Mouse (Mus musculus) heart, postnatal 4 days (tissue): ENCODE measurements around the gene Nlgn3. TPM values are rescaled to one million over a fixed set of nuclear protein-coding genes. Genes with fewer than 3 reads are reported as not detected.

Experiments used
- DNase-seq: peaks from one replicate; pipeline ENCODE4 v3.0.0; 2021
- total RNA-seq, 2 experiments: library from RNA; stranded (reverse); gene quantifications; 2 replicates each; pipeline ENCODE4 v1.2.3; 2021

Gene Nlgn3
- 1 to 10 TPM; 1.6 to 2.7 TPM for total RNA-seq

DNA sequence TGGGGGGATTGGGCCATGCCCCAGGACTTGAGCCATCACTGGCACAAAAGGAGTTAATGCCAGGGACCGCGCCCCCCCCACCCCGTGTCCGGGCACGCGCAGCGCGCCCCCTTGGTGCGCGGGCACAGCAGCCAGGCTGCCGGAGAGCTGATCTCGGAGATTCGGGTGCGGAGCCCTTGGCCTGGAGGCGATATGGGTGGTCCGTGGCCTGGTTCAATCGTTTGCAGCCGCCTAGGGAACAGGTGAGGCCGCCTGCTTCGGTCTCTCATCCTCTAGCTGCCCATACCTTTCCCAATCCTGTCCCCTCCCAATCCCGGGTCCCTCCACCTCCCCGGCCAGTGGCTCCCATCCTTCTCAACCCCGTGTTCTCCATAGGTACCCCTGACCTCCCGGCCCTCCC lies at the start of gene Nlgn3:
Gene Nlgn3 (plus strand): TSS at position 114 of the 400 bp plus-strand sequence.
- no peak for DNase-seq

DNA sequence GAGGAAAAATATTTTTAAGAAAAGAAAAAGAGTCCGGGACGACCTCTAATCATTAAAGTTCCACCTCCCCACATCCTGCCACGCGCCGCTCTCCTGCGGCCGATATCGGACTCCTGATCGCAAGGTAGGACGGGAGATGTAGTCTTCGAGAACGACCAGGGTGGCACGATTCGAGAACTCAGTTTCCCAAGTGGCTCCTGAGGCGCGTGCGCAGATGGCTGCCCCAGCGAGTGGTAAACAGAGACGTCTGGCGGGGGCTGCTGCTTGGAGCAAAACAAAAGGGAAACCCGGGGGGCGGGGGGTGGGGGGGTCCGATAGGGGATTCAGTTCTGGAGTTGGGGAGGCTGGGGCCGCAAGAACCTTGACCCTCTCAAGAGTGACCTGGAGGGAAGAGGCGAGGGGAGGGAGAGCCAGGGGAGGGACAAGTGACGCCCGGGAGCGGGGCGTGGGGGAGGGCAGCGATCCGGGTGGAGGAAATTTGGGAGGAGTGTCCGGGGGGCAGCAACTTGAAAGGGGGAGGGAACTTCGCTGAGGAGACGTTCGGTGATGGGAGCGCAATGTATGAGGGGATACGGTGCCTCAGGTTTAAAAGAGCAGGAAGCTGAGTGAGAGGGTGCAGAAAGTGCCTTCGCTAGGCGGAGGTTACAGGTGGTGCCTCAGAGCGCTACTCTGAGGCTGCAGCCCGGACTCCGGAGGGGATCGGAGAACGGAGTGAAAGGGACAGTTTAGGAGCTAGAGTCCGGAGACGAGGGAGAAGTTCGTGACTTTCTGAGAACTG lies 44.8 kb upstream of the Nlgn3 start, which contains the start of gene Foxo4:
Gene Foxo4 (plus strand): TSS at position 577 of the 778 bp plus-strand sequence.
- peak; percentile 87 for DNase-seq

DNA sequence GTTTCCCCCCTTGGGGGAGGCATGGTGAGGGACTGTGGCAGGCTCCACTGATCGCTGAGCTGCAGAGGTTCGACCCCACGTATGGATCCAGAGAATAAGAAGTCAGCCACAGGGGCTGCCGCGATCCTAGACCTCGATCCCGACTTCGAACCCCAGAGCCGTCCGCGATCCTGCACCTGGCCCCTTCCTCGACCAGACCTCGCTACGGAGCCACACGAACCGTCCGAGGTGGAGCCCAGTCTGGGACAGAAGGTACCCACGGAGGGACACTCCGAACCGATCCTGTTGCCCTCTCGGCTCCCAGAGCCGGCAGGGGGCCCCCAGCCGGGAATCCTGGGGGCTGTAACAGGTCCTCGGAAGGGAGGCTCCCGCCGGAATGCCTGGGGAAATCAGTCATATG lies 44.2 kb upstream of the Nlgn3 start:
- DNase-seq, result peak; percentile 16

GRCm38 (mm10) chrX:101256603-101257002 lies 42.4 kb upstream of the Nlgn3 start:
- peak; percentile 28 for DNase-seq

DNA sequence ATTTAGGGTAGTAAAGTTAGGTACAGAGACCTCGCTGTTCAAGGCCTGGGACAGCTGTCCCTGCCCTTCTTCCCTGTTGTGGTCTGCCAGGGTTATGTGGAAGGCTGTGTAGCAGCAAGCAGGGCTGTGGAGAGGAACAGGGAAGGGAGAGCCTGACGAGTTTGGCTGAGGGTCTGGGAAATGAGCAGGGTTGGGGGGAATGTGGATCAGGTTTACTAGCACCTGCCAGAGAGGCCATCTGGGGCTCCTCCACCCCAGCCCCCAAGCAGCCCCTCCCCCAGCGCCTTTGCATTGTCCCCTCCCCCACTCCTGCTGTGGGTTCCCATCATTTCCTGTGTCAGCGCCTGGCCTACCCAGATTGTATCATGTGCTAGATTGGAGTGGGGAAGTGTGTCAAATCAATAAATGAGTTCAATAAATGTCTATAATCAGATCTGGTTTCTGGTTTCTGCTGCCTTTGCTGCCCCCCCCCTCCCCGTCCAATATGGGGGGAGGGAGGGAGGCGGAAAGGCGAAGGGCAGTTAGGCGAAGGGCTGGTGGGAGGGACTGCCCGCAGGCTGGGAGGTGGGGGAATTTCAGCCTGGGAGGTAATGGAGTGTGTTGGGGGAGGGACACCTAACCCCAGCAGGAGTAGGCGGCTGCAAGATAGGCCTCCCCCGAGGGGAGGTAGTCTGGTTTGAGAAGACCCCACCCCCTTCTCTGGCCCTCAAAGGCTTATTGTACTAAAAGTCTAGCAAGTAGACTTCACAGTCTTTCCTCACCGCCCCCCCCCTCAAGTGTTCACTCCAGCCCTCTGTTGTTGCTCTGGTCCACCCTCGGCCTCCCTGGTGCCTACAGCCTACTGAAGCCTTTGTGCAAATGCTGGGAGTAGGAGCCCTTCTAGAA lies 38.3 kb upstream of the Nlgn3 start:
- DNase-seq, result no peak

DNA sequence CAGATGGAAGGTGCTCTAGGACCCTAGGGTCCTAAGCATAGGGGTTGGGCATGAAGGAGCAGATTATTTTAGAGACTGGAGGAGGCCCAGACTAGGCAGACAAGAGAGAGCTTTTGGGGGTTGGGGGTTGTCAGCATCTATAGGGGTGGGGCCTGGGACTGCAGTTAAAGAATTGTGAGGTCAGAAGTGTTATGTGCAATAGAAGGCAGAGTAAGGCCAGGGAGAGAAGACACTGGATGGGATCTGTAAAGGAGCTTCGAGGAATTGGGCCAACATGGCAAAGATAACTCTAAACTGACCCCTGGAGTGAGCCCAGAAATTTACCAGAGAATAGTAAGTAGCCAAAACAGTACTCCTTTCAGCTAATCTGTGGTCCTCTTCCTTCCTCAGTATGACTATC lies 35.1 kb upstream of the Nlgn3 start, which contains the start of gene Gm614:
Gene Gm614 (minus strand): TSS at position 101 of the 400 bp plus-strand sequence.
- no peak for DNase-seq

DNA sequence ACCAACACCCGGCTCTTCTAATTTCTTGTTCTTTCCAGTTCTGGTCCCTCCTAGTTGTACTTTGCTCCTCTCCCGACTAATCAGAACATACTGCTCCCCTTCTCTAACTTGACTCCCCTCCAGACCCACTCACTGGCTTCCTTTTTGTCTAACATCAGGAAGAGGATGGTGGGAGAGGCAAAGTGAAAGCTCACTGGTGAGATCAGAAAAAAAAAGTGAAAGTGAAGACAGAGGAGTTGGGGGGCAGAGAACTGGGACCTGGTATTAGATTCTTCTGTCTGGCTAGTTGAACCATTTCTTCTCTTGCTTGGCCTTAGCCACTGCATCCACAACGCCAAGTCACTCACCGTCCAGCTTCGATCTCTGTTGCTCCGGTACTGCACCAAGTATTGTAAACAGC lies 32.3 kb upstream of the Nlgn3 start:
- DNase-seq, result no peak

- DNase-seq, result no peak
Measured at GRCm38 (mm10) chrX:101268025-101268754, 30.8 kb upstream of the Nlgn3 start, which contains the start of gene Il2rg. Gene Il2rg (minus strand): TSS chrX:101268255.

DNA sequence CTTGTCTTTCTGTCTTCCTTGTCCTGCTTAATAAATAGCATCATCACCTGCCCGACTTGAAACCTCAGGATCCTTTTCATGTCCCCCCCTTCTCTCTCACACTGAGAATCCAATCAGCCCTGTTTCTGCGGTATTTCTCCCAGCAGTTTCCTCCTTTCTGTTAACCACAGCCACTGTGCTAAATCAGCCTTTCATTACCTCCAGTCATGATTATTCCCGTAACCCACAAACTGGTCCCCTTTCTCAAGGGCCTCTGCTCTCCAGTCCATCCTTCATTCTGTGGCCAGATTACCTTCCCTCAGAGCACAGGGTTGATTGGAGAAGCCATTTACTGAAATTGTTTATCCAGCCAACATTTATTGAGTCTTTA lies 30.2 kb upstream of the Nlgn3 start, which contains the start of gene Gm20489:
Gene Gm20489 (minus strand): TSS at position 269 of the 370 bp plus-strand sequence.
- no peak for DNase-seq

GRCm38 (mm10) chrX:101273410-101273809 lies 25.6 kb upstream of the Nlgn3 start:
- no peak for DNase-seq

DNA sequence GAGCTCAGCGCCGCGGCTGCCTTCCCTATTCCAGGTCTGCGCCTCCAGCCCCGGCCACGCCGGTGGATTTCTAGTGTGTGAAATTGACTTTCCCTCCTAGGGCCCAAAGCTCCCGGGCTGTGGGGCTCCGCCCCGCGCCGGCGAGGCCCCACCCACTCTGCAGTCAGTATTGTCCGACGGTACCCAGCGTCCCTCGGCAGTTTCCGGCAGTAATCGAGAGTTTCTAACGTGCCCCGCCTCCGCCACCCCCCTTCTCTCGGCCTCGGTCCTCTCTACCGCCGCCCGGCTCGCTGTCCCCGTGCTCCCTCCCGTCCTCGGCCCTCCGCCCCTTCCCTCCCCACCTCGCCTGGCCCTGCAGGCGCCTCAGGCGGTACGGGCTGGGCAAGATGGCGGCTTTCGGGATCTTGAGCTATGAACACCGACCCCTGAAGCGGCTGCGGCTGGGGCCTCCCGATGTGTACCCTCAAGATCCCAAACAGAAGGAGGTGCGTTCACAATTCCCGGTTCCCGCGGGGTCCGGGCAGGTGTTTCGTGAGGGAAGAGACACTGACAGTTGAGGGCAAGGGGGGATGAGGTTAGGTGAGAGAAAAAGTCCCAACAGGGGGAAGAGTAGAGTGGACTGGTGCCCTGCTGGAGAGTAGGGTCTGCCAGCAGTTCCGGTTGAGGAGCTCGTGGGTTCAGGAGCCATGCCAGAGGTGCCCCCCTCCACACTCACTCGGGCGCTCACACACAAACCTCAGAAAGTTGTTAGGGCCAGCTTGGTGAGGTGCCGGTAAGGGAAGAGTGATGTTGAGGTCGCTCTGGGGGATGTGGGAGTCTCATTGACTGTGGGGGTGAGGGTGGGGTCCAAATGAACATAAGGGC lies 24.9 kb upstream of the Nlgn3 start, which contains the start of gene Med12:
Gene Med12 (plus strand): TSS at position 156 of the 864 bp plus-strand sequence.
- peak; percentile 92 for DNase-seq

DNA sequence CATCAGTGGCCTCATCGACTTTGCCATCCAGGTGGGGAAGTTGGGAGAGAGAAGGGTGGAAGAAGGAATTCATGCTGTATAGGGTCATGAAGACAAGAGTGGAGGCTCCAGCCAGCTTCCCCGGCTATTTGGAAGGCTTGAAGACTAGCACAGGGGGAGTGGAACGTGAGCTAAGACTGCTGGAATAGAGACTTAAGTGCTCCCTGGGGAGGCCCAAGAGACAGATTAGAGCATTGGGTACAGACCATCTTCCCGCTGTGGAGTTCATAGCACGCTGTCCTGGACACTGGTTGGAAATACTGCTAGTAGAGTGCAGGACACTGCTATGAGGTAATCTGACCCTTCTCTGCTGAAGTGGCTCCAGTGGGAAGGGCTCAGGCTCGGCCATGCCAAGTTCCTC lies 16.2 kb upstream of the Nlgn3 start:
- DNase-seq, result no peak

DNA sequence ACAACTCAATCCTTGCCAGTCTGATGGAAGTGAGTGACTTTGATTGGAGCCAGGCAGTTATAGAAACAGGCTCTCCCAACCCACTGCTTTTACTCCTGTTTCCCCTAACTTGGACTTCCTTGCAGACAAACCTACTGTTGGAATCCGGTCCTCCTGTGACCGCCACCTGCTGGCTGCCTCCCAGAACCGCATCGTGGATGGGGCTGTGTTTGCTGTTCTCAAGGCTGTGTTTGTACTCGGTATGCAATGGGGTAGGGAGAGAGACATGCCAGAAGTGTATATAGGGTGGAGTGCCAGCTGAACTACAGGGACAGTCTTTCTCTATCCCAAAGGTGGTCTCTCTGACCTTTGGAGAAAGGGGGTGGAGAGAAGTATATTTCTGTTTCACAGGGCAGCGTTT lies 13.4 kb upstream of the Nlgn3 start:
- DNase-seq, result peak; percentile 71

- DNase-seq, result no peak
Measured at GRCm38 (mm10) chrX:101285953-101286670, 12.9 kb upstream of the Nlgn3 start.

GRCm38 (mm10) chrX:101287543-101287942 lies 11.4 kb upstream of the Nlgn3 start:
- no peak for DNase-seq

DNA sequence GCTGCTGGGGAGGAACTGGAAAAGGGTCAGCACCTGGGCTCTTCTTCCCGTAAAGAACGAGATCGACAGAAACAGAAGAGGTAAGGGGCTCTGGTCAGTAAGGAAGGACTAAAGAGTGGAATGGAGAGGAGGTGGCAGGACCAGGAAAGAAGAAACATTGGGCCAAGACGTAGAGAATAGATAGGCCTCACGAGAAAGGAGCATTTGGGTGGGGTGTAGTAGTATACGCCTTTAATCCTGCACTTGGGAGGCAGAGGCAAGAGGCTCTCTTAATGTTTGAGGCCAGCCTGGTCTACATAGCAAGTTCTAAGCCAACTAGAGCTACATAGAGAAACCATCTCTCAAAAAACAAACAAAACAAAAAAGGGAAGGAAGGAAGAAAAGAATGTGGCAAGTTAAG lies 10.5 kb upstream of the Nlgn3 start:
- no peak for DNase-seq

GRCm38 (mm10) chrX:101289037-101289436 lies 9.9 kb upstream of the Nlgn3 start:
- no peak for DNase-seq

GRCm38 (mm10) chrX:101290111-101290510 lies 8.9 kb upstream of the Nlgn3 start:
- no peak for DNase-seq

- no peak for DNase-seq
Measured at GRCm38 (mm10) chrX:101299473-101300426, 782 bp downstream of the Nlgn3 start.
